Mouse (Mus musculus) kidney, adult 2 months (tissue): Measurements from ENCODE around the gene Chil3. TPM values are rescaled to one million over a fixed set of nuclear protein-coding genes. Genes with fewer than 3 reads are reported as not detected.
"Not testable (repeated sequence)": the region's sequence is repeated elsewhere in the genome, so short reads cannot be mapped to it uniquely, and the experiment has no call there.

Experiments used
- DNase-seq: peaks from one replicate; pipeline ENCODE4 v3.0.0; 2021
- H3K27ac ChIP-seq: fragments of 200-500 bp; 2 replicates; pipeline ENCODE4 v1.5.1; 2012; ENCODE audit warnings: low read depth, low read length, control low read depth, inconsistent platforms; ENCODE audit not compliant: insufficient read depth
- H3K27me3 ChIP-seq: fragments of 200-500 bp; replicated peaks from 2 replicates; pipeline ENCODE4 v1.6.1; 2012; ENCODE audit warnings: mild to moderate bottlenecking, moderate library complexity, low read length, inconsistent platforms; ENCODE audit not compliant: control insufficient read depth, insufficient read depth
- H3K36me3 ChIP-seq: fragments of 200-500 bp; 2 replicates; pipeline ENCODE4 v1.6.1; 2012; ENCODE audit warnings: mild to moderate bottlenecking, moderate library complexity, low read length, inconsistent platforms; ENCODE audit not compliant: control insufficient read depth, insufficient read depth
- H3K4me1 ChIP-seq: fragments of 200-500 bp; 2 replicates; pipeline ENCODE4 v1.6.1; 2011; ENCODE audit warnings: low read length; ENCODE audit not compliant: control insufficient read depth, insufficient read depth
- H3K4me3 ChIP-seq: fragments of 200-500 bp; 2 replicates; pipeline ENCODE4 v1.5.1; 2011; ENCODE audit warnings: mild to moderate bottlenecking, low read depth, low read length, control low read depth; ENCODE audit not compliant: insufficient read depth
- CTCF ChIP-seq: fragments of 200-500 bp; conservative IDR thresholded peaks from 2 replicates; pipeline ENCODE4 v1.5.1; 2011; ENCODE audit warnings: low read depth, mild to moderate bottlenecking, control low read depth, low read length, moderate library complexity, mixed read lengths; ENCODE audit not compliant: insufficient read depth, insufficient read length
- POLR2A ChIP-seq: fragments of 200-500 bp; IDR thresholded peaks from one replicate; pipeline ENCODE4 v1.6.1; 2011; ENCODE audit warnings: low read depth, low read length, control low read depth
- WGBS: fragments of 180-500 bp; shearing (Covaris S2); methylation state at CpG from one replicate; pipeline ENCODE4 v1.1.7; 2018; 5-methylcytosine and 5-hydroxymethylcytosine counted together
- polyA plus RNA-seq: library from polyadenylated mRNA; depleted of rRNA; stranded (reverse); fragments of >200 nt; gene quantifications from 2 replicates; pipeline ENCODE4 v1.2.3, GENCODE M21; 2012; rRNA removed

Gene Chil3
- 0.14 and 0.16 TPM in 2 replicates for polyA plus RNA-seq

GRCm38 (mm10) chr3:106167464-106167863 is at the start of gene Chil3:
Gene Chil3 (minus strand): TSS chr3:106167564.
- Histone ChIP-seq H3K27ac (no peak within 1 kb of the TSS), H3K4me1 (no peaks in the 10 kb centered on the region), H3K36me3 (no peaks in the 10 kb centered on the region), H3K4me3 (no peak within 1 kb of the TSS), H3K27me3 (no peaks in the 10 kb centered on the region)
- 76% methylated on average over 3 of the region's 3 CpGs for WGBS
- TF ChIP-seq CTCF (no peak), POLR2A (no peak)
- no peak for DNase-seq

DNA sequence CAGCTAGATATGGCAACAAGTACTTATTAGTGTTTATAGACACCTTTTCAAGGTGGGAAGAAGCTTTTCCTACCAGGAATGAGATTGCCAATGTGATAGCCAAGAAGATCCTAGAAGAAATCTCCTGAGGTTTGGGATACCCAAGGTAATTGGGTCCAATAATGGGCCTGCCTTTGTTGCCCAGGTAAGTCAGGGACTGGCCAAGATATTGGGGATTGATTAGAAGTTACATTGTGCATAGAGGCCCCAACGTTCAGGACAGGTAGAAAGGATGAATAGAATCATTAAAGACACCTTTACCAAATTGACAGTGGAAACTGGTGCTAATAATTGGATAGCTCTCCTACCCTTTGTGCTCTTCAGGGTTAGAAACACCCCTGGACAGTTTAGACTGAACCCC is 30.7 kb upstream of the Chil3 start:
- not testable (repeated sequence) for H3K27ac ChIP-seq, H3K27me3 ChIP-seq, H3K4me3 ChIP-seq, H3K4me1 ChIP-seq, DNase-seq, H3K36me3 ChIP-seq
- 51% methylated on average over 1 of the region's 1 CpGs for WGBS

- not testable (repeated sequence) for H3K27ac ChIP-seq, H3K36me3 ChIP-seq, DNase-seq, H3K4me3 ChIP-seq, H3K4me1 ChIP-seq, H3K27me3 ChIP-seq
- WGBS = 70% methylated on average over 2 of the region's 2 CpGs
Observed at GRCm38 (mm10) chr3:106197246-106197645, 29.9 kb upstream of the Chil3 start.

DNA sequence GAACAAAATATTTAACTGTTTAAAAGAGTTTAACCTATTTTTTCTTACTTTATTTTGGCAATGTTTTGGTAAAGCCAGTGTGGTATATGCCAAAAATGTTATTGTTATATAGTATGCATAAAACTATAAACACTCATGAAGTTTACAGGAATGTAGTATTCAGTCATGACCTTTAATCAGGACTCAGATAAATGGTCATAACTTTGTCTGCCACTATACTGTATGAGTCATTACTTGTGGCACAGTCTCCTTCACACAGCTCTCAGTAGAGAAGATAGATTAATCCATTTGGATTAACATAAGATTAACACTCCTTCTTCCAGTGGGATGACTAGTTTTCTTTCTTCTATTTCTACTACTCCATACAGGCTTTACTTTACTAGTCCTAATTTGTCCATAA is 28.9 kb upstream of the Chil3 start:
- H3K27ac ChIP-seq = no peak overlapping the region

GRCm38 (mm10) chr3:106195486-106195885 is 28.1 kb upstream of the Chil3 start:
- WGBS = 91% methylated on average over 12 of the region's 12 CpGs
- DNase-seq = no peak
- H3K27ac ChIP-seq = no peak overlapping the region
- no peaks in the 10 kb centered on the region for H3K36me3 ChIP-seq
- TF ChIP-seq CTCF (no peak), POLR2A (no peak)
- H3K4me1 ChIP-seq = no peaks in the 10 kb centered on the region
- H3K27me3 ChIP-seq = no peaks in the 10 kb centered on the region; the same call in 1 of the 2 replicates
- H3K4me3 ChIP-seq = no peak overlapping the region

More for the DNA sequence above, 28.9 kb upstream of the Chil3 start:
- Histone ChIP-seq H3K36me3 (no peaks in the 10 kb centered on the region), H3K4me1 (no peaks in the 10 kb centered on the region), H3K4me3 (no peak overlapping the region), H3K27me3 (no peaks in the 10 kb centered on the region; the same call in 1 of the 2 replicates)
- no peak for DNase-seq
- TF ChIP-seq CTCF (no peak), POLR2A (no peak)

- Histone ChIP-seq H3K27ac (no peak overlapping the region), H3K27me3 (no peaks in the 10 kb centered on the region), H3K4me3 (no peak overlapping the region), H3K4me1 (no peaks in the 10 kb centered on the region), H3K36me3 (no peaks in the 10 kb centered on the region)
- DNase-seq = no peak
- TF ChIP-seq POLR2A = no peak
- no peak for TF ChIP-seq CTCF
- 77% methylated on average over 2 of the region's 2 CpGs for WGBS
Observed at GRCm38 (mm10) chr3:106187991-106188390, 20.6 kb upstream of the Chil3 start.

GRCm38 (mm10) chr3:106177509-106178189 is 10.3 kb upstream of the Chil3 start:
- Histone ChIP-seq H3K4me1 (no peaks in the 10 kb centered on the region), H3K36me3 (no peaks in the 10 kb centered on the region), H3K27ac (no peak overlapping the region), H3K27me3 (no peaks in the 10 kb centered on the region), H3K4me3 (no peak overlapping the region)
- DNase-seq = no peak
- WGBS = 86% methylated on average over 13 of the region's 13 CpGs
- TF ChIP-seq CTCF (no peak), POLR2A (no peak)

DNA sequence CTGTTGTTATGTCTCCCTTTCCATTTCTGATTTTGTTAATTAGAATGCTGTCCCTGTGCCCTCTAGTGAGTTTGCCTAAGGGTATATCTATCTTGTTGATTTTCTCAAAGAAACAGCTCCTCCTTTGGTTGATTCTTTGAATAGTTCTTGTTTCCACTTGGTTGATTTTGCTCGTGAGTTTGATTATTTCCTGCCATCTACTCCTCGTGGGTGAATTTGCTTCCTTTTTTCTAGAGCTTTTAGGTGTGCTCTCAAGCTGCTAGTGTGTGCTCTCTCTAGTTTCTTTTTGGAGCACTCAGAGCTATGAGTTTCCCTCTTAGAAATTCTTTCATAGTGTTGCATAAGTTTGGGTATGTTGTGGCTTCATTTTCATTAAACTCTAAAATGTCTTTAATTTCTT is 7.6 kb upstream of the Chil3 start:
- DNase-seq, H3K4me1 ChIP-seq, H3K36me3 ChIP-seq, H3K27me3 ChIP-seq, H3K4me3 ChIP-seq, H3K27ac ChIP-seq: not testable (repeated sequence)
- 33% methylated on average over 2 of the region's 2 CpGs for WGBS

DNA sequence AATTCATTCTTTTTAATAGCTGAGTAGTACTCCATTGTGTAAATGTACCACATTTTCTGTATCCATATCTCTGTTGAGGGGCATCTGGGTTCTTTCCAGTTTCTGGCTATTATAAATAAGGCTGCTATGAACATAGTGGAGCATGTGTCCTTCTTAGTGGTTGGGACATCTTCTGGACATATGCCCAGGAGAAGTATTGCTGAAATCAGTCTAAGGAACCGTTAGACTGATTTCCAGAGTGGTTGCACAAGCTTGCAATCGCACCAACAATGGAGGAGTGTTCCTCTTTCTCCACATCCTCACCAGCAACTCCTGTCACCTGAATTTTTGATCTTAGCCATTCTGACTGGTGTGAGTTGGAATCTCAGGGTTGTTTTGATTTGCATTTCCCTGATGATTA is 5.1 kb upstream of the Chil3 start:
- not testable (repeated sequence) for DNase-seq, H3K36me3 ChIP-seq, H3K27me3 ChIP-seq, H3K27ac ChIP-seq, H3K4me3 ChIP-seq, H3K4me1 ChIP-seq
- WGBS = 77% methylated on average over 2 of the region's 2 CpGs
